22 mouse cellular contexts compared by ENCODE assay signal in the genomic region with DNA sequence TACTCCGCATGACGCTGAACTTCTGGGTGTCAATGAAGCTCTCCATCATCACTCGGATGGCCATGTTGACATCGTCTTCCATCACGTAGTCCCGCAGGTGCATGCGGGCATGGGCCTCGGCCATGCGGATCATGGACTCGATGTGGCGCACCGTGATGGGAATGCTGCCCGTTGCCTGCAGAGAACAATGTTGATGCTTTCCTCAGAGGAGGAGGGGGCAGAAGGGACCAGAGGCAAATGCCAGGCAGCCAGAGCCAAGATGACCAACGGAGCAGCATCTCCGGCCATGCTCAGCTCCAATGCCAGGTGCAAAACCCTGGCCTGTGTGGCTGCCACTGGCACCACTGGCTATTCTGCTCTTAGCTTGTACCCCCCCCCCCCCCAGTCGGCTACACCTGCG. TPM values are rescaled to one million over a fixed set of nuclear protein-coding genes. Genes with fewer than 3 reads are reported as not detected.
DNase-seq lines count a peak whose midpoint lies in the region; ATAC-seq and TF ChIP-seq lines count a peak whose summit lies in the region.
"Had no signal": no experiment of that assay in that cellular context is flagged by ENCODE, and none has a peak within 500 bp of the region (broad histone marks: within the 10 kb centered on the region; RNA-seq: fewer than 3 reads in every experiment).

No protein-coding gene starts in this region.

- H3K4me3 ChIP-seq in intestine, postnatal 0 days (ENCODE audit: low read depth, low read length): no peak overlapping the region
- H3K4me3 ChIP-seq in intestine, embryonic 15.5 days (replicated peaks): no peak overlapping the region
- no peak overlapping the region for H3K4me3 ChIP-seq in ES-E14 (ENCODE audit: insufficient read depth in 1 of 2, low read depth in 1 of 2, low read length in 2 of 2, poor library complexity in 1 of 2, severe bottlenecking in 1 of 2)
- H3K4me3 ChIP-seq: forebrain, embryonic 10.5 days; forebrain, embryonic 13.5 days; heart, embryonic 12.5 days; heart, embryonic 15.5 days; hindbrain, embryonic 15.5 days had no signal

- no peak for TF ChIP-seq CTCF in intestine, postnatal 0 days (IDR thresholded peaks at IDR 0.05; ENCODE audit: low read depth)

- H3K9ac ChIP-seq in intestine, postnatal 0 days (ENCODE audit: low read depth, low read length): no peak overlapping the region
- no peak overlapping the region for H3K9ac ChIP-seq in intestine, embryonic 15.5 days
- no peak overlapping the region for H3K9ac ChIP-seq in ES-E14 (ENCODE audit: insufficient read depth, low read depth, low read length, poor library complexity, severe bottlenecking)
- H3K9ac ChIP-seq: forebrain, embryonic 13.5 days; heart, embryonic 12.5 days; heart, embryonic 15.5 days; hindbrain, embryonic 15.5 days had no signal

- peak; percentile 54 to 59 for DNase-seq in cerebellum, postnatal 10 days
- no peak for DNase-seq in cerebellum, adult 11 months
- no peak for DNase-seq in ES-E14 (ENCODE audit: low read depth, low spot score)
- DNase-seq in layer of hippocampus, adult 8-10 months (ENCODE audit: low spot score in 2 of 2): no peak
- DNase-seq: adrenal gland, postnatal 10 days; cerebellum, adult 11-12 months; cerebellum, adult 8-10 months; cerebellum, postnatal 14 days; gastrocnemius, postnatal 25 days; heart, adult 18-20 months; heart, postnatal 10 days; heart, postnatal 36 days; kidney, adult 18-20 months had no signal

- H3K4me2 ChIP-seq in intestine, postnatal 0 days (replicated peaks; ENCODE audit: low read depth): no peak overlapping the region
- H3K4me2 ChIP-seq in intestine, embryonic 15.5 days (replicated peaks): no peak overlapping the region
- H3K4me2 ChIP-seq: forebrain, embryonic 13.5 days; heart, embryonic 12.5 days; heart, embryonic 15.5 days; hindbrain, embryonic 15.5 days had no signal

- ATAC-seq in intestine, postnatal 0 days: no peak
- no peak; the same call in 1 of the 2 replicates for ATAC-seq in intestine, embryonic 15.5 days
- ATAC-seq: forebrain, embryonic 13.5 days; forebrain, embryonic 16.5 days; Patski had no signal

- H3K27ac ChIP-seq in intestine, postnatal 0 days (ENCODE audit: low read depth, low read length): peak overlapping the region; percentile 54; the same call in 1 of the 2 replicates
- H3K27ac ChIP-seq in intestine, embryonic 15.5 days: no peak overlapping the region
- H3K27ac ChIP-seq in ES-E14 (ENCODE audit: insufficient read depth, low read depth, low read length, poor library complexity, severe bottlenecking): peak overlapping the region; percentile 20; the same call in 1 of the 2 replicates
- H3K27ac ChIP-seq: forebrain, embryonic 10.5 days; forebrain, embryonic 13.5 days; heart, embryonic 15.5 days; hindbrain, embryonic 15.5 days had no signal

- WGBS in intestine, postnatal 0 days: 92% methylated on average over 17 of the region's 17 CpGs
- WGBS in intestine, embryonic 15.5 days: 94% methylated on average over 17 of the region's 17 CpGs

- H3K27me3 ChIP-seq in intestine, postnatal 0 days (replicated peaks; ENCODE audit: control insufficient read depth, insufficient read depth, low read length): no peaks in the 10 kb centered on the region
- H3K27me3 ChIP-seq in intestine, embryonic 15.5 days (replicated peaks): no peaks in the 10 kb centered on the region
- H3K27me3 ChIP-seq: forebrain, embryonic 13.5 days; heart, embryonic 12.5 days; heart, embryonic 15.5 days; hindbrain, embryonic 15.5 days; Patski had no signal

- H3K9me3 ChIP-seq in intestine, postnatal 0 days (ENCODE audit: control insufficient read depth): no peaks in the 10 kb centered on the region
- no peaks in the 10 kb centered on the region for H3K9me3 ChIP-seq in intestine, embryonic 15.5 days
- no peaks in the 10 kb centered on the region for H3K9me3 ChIP-seq in ES-E14 (ENCODE audit: control insufficient read depth, insufficient read depth, low read depth, low read length)
- H3K9me3 ChIP-seq: forebrain, embryonic 10.5 days; forebrain, embryonic 13.5 days; heart, embryonic 12.5 days; heart, embryonic 15.5 days; hindbrain, embryonic 15.5 days had no signal

- in situ Hi-C loops in ES-E14 (cut with MboI; ENCODE audit: low sequenced_read_pairs in 2 of 2, unreplicated experiment in 2 of 2): loop anchor here in 1 of 2 experiments (25.0 kb wide), 1 partner anchor 972 kb away; a partner anchor contains a TSS

- H3K4me1 ChIP-seq in intestine, postnatal 0 days (replicated peaks; ENCODE audit: control insufficient read depth, insufficient read depth, low read length): no peaks in the 10 kb centered on the region
- 0 out of 2 replicates have a peak, but pooled peaks cover 3% of the 10 kb centered on the region for H3K4me1 ChIP-seq in intestine, embryonic 15.5 days (replicated peaks)
- peaks cover 0 to 13% of the 10 kb centered on the region in 2 experiments; a peak in 3 of 4 replicates for H3K4me1 ChIP-seq in ES-E14 (ENCODE audit: control insufficient read depth in 2 of 2, insufficient read depth in 2 of 2, low read length in 2 of 2, poor library complexity in 1 of 2)
- H3K4me1 ChIP-seq: forebrain, embryonic 10.5 days; heart, embryonic 12.5 days; heart, embryonic 15.5 days; hindbrain, embryonic 15.5 days had no signal

- H3K36me3 ChIP-seq in intestine, postnatal 0 days (ENCODE audit: control insufficient read depth, insufficient read depth): peaks cover 71% of the 10 kb centered on the region
- H3K36me3 ChIP-seq in intestine, embryonic 15.5 days: peaks cover 55% of the 10 kb centered on the region
- H3K36me3 ChIP-seq in ES-E14 (ENCODE audit: control insufficient read depth, insufficient read depth, low read length, poor library complexity, severe bottlenecking): peaks cover 81% of the 10 kb centered on the region

TF ChIP-seq in ES-E14, 5 proteins besides CTCF, POLR2A, EP300 and RAD21:
- TF ChIP-seq ZC3H11A (IDR thresholded peaks at IDR 0.05; ENCODE audit: borderline replicate concordance, low read depth, low read length) (no peak), MAFK (IDR thresholded peaks at IDR 0.05; ENCODE audit: insufficient read depth, low read depth, low read length) (no peak), ZNF384 (IDR thresholded peaks at IDR 0.05; ENCODE audit: low read depth, low read length) (no peak), CHD2 (IDR thresholded peaks at IDR 0.05; ENCODE audit: low read depth, low read length) (no peak), HCFC1 (IDR thresholded peaks at IDR 0.05; ENCODE audit: borderline replicate concordance, insufficient read depth, low read length) (no peak)

RNA-seq across cellular contexts. Expression of a gene that starts 9.8 kb away (rescaled TPM):
- polyA plus RNA-seq in intestine, postnatal 0 days (2015; fragmentation: Nextera tagmentation; extraction: Ambion mirVana): 36.3 and 39.2 TPM in 2 replicates
- polyA plus RNA-seq in intestine, embryonic 15.5 days (2015; fragmentation: Nextera tagmentation; extraction: Ambion mirVana): 49.6 and 52.5 TPM in 2 replicates
- 5.0 and 5.7 TPM in 2 replicates for total RNA-seq in ES-E14 (2012; rRNA removed)
- total RNA-seq in layer of hippocampus, adult 8-10 months (2022): 100 to 1,000 TPM; 160 to 178 (median 170) TPM

RNA-seq across cellular contexts. Expression of a gene that starts 13.9 kb away (rescaled TPM):
- 32.9 and 33.1 TPM in 2 replicates for polyA plus RNA-seq in intestine, postnatal 0 days (2015; fragmentation: Nextera tagmentation; extraction: Ambion mirVana)
- 106 and 107 TPM in 2 replicates for polyA plus RNA-seq in intestine, embryonic 15.5 days (2015; fragmentation: Nextera tagmentation; extraction: Ambion mirVana)
- total RNA-seq in ES-E14 (2012; rRNA removed): 222 and 237 TPM in 2 replicates
- 1 to 10 TPM; 4.4 to 7.0 (median 5.5) TPM for total RNA-seq in layer of hippocampus, adult 8-10 months (2022)

RNA-seq across cellular contexts. Expression of a gene that starts 17.4 kb away (rescaled TPM):
- polyA plus RNA-seq in intestine, postnatal 0 days (2015; fragmentation: Nextera tagmentation; extraction: Ambion mirVana): 81.2 and 81.6 TPM in 2 replicates
- 62.2 and 72.1 TPM in 2 replicates for polyA plus RNA-seq in intestine, embryonic 15.5 days (2015; fragmentation: Nextera tagmentation; extraction: Ambion mirVana)
- 31.0 and 67.2 TPM in 2 replicates for total RNA-seq in ES-E14 (2012; rRNA removed)
- 10 to 100 TPM; 43.9 to 50.8 (median 49.6) TPM for total RNA-seq in layer of hippocampus, adult 8-10 months (2022)

RNA-seq across cellular contexts. Expression of a gene that starts 42.9 kb away (rescaled TPM):
- polyA plus RNA-seq in intestine, postnatal 0 days (2015; fragmentation: Nextera tagmentation; extraction: Ambion mirVana): 22.7 and 23.9 TPM in 2 replicates
- polyA plus RNA-seq in intestine, embryonic 15.5 days (2015; fragmentation: Nextera tagmentation; extraction: Ambion mirVana): 24.2 and 25.0 TPM in 2 replicates
- total RNA-seq in ES-E14 (2012; rRNA removed): 33.0 and 55.3 TPM in 2 replicates
- total RNA-seq in layer of hippocampus, adult 8-10 months (2022): 10 to 100 TPM; 31.1 to 38.6 (median 37.0) TPM

Comparison
In these comparisons a context has a peak if more than half of its experiments do, and no peak if none do; other contexts are left out.
1. DNase-seq: peak in cerebellum, postnatal 10 days (2 of 2); none in cerebellum, adult 11 months (single experiment), ES-E14 (single experiment) and layer of hippocampus, adult 8-10 months (0 of 2).
2. RNA of a gene that starts 9.8 kb away (total RNA-seq): 160 to 178 TPM in layer of hippocampus, adult 8-10 months; 5.0 to 5.7 TPM in ES-E14; every median in the first group is over 10 times any median in the second.
3. RNA of a gene that starts 13.9 kb away (total RNA-seq): 222 to 237 TPM in ES-E14; 4.4 to 7.0 TPM in layer of hippocampus, adult 8-10 months; every median in the first group is over 10 times any median in the second.